Mouse (Mus musculus) erythroblast, embryonic 14.5 days (primary cell): ENCODE results near the gene Kirrel.

Source experiments
- GATA1 ChIP-seq: IDR thresholded peaks from 2 replicates; pipeline ENCODE4 v1.6.1; 2012; ENCODE audit warnings: low read length, inconsistent platforms, mixed read lengths
- TAL1 ChIP-seq: IDR thresholded peaks from 3 replicates; pipeline ENCODE4 v1.6.1; 2012; ENCODE audit warnings: low read length, inconsistent platforms, mixed read lengths

- no peak for TF ChIP-seq TAL1
- TF ChIP-seq GATA1 = no peak
Measured at GRCm38 (mm10) chr3:87112264-87112663, 62.3 kb downstream of the Kirrel start.
